Mouse (Mus musculus): ENCODE results near the gene Tmem41a.

Gene Tmem41a

GRCm38 (mm10) chr16:21946761-21947715 is at the start of gene Tmem41a:
Gene Tmem41a, minus strand, starts transcription at chr16:21947552.
- WGBS: 1% methylated on average over 63 of the region's 63 CpGs

- 76% methylated on average over 4 of the region's 4 CpGs for WGBS
Observed at GRCm38 (mm10) chr16:21996402-21996801, 49.0 kb upstream of the Tmem41a start.

- 5% methylated on average over 16 of the region's 16 CpGs for WGBS
Observed at GRCm38 (mm10) chr16:21995304-21995703, 48.0 kb upstream of the Tmem41a start, which contains the start of gene Liph. Gene Liph, minus strand, starts transcription at chr16:21995663.

- WGBS: 78% methylated on average over 2 of the region's 2 CpGs
Observed at GRCm38 (mm10) chr16:21991774-21992173, 44.4 kb upstream of the Tmem41a start.

GRCm38 (mm10) chr16:21987956-21988355 is 40.6 kb upstream of the Tmem41a start:
- WGBS: 76% methylated on average over 5 of the region's 5 CpGs

- WGBS: 73% methylated on average over 3 of the region's 3 CpGs
Observed at GRCm38 (mm10) chr16:21986191-21986590, 38.8 kb upstream of the Tmem41a start.

- 91% methylated on average over 12 of the region's 12 CpGs for WGBS
Observed at GRCm38 (mm10) chr16:21984091-21984490, 36.7 kb upstream of the Tmem41a start.

- 93% methylated on average over 4 of the region's 4 CpGs for whole genome bisulfite sequencing
Observed at GRCm38 (mm10) chr16:21983581-21983980, 36.2 kb upstream of the Tmem41a start.

- 91% methylated on average over 9 of the region's 9 CpGs for WGBS
Observed at GRCm38 (mm10) chr16:21983146-21983545, 35.8 kb upstream of the Tmem41a start.

- WGBS: 48% methylated on average over 5 of the region's 5 CpGs
Observed at GRCm38 (mm10) chr16:21977347-21977746, 30.0 kb upstream of the Tmem41a start.

- WGBS: 21% methylated on average over 16 of the region's 16 CpGs
Observed at GRCm38 (mm10) chr16:21976203-21976602, 28.9 kb upstream of the Tmem41a start.

- 77% methylated on average over 4 of the region's 4 CpGs for WGBS
Observed at GRCm38 (mm10) chr16:21971446-21971845, 24.1 kb upstream of the Tmem41a start.

- WGBS: 93% methylated on average over 6 of the region's 6 CpGs
Observed at GRCm38 (mm10) chr16:21970536-21970935, 23.2 kb upstream of the Tmem41a start.

GRCm38 (mm10) chr16:21969874-21970273 is 22.5 kb upstream of the Tmem41a start:
- WGBS: 73% methylated on average over 5 of the region's 5 CpGs

- 92% methylated on average over 3 of the region's 3 CpGs for WGBS
Observed at GRCm38 (mm10) chr16:21965576-21965975, 18.2 kb upstream of the Tmem41a start.

GRCm38 (mm10) chr16:21955591-21955990 is 8.2 kb upstream of the Tmem41a start:
- 55% methylated on average over 12 of the region's 12 CpGs for WGBS

- WGBS: 85% methylated on average over 13 of the region's 13 CpGs
Observed at GRCm38 (mm10) chr16:21928471-21928870, 18.9 kb downstream of the Tmem41a start.

- WGBS: 64% methylated on average over 7 of the region's 7 CpGs
Observed at GRCm38 (mm10) chr16:21916681-21917080, 30.7 kb downstream of the Tmem41a start.

GRCm38 (mm10) chr16:21913347-21913746 is 34.0 kb downstream of the Tmem41a start:
- 51% methylated on average over 6 of the region's 6 CpGs for WGBS

GRCm38 (mm10) chr16:21908906-21909305 is 38.4 kb downstream of the Tmem41a start:
- 58% methylated on average over 7 of the region's 8 CpGs for WGBS

GRCm38 (mm10) chr16:21906902-21907301 is 40.5 kb downstream of the Tmem41a start:
- WGBS: 97% methylated on average over 6 of the region's 6 CpGs

- WGBS: 89% methylated on average over 7 of the region's 7 CpGs
Observed at GRCm38 (mm10) chr16:21905996-21906395, 41.4 kb downstream of the Tmem41a start.

GRCm38 (mm10) chr16:21904636-21905035 is 42.7 kb downstream of the Tmem41a start:
- 80% methylated on average over 10 of the region's 10 CpGs for WGBS
